Mouse (Mus musculus) kidney, postnatal 10 days (tissue): Measurements from ENCODE around the gene H2afy.
A peak's percentile ranks its signal among the peaks of the same experiment; 100 is the strongest.
"Not testable (repeated sequence)": the region's sequence is repeated elsewhere in the genome, so short reads cannot be mapped to it uniquely, and the experiment has no call there.

Experiments
- DNase-seq: peaks from one replicate; pipeline ENCODE4 v3.0.0; 2021; ENCODE audit warnings: mixed read lengths

The H2afy gene

DNA sequence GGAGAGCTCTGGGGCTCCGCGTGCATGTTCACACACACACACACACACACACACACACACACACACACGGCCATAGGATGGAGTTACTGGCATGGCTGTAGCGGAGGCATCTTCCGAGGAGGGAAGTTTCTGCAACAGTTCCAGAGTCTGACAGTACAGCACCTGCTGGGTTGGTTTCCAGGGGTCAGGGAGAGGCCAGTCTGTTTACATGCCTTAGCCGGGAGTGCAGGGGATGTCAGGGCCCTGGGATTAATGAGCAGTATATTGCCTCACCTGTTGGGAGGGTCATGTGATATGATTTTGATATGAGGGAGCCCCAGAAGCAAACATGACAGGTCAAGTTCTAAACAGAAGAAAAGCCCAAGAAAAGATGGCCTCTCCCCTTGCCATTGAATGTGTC, 66.5 kb downstream of the H2afy start:
- no peak for DNase-seq

DNA sequence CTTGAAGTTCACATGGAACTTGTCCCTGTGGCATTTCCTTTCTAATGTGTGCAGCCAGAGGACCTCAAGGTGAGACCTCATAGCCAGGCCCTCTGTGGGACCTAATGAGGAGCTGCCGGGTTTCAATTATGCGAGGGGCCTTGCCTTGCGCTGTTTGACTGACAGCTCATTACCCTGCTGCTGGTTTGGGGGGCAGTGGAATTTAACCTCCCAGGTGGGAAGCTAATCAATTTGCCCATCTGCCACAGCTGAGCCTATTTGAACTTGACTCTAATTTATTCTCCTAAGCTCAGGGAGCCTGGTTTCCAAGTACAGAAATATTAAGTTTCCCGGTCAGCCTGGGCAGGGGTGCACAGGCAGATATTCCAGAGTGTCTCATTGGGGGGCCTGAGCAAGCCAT, 67.6 kb downstream of the H2afy start:
- DNase-seq = no peak

DNA sequence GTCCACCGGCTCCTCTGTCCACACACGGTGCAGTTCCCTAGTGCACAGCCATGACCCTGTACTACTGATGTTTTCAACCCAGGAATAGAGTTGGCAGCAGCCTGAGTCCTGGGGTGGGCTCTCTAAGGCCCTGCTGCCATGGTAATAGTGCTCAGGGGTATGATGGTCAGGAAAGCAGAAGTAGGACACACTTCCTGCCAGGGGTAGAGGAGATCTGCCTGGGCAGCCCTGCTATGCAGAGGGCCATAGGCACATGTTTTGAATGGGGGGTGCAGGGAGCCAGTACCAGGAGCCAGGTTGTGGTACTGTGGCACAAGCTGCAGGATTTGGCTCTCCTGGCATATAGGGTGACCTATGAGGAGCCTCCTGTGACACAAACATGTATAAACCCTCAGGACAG, 69.3 kb downstream of the H2afy start:
- no peak for DNase-seq

- DNase-seq = peak; percentile 72
Observed at GRCm38 (mm10) chr13:56066152-56066551, 70.0 kb downstream of the H2afy start.

DNA sequence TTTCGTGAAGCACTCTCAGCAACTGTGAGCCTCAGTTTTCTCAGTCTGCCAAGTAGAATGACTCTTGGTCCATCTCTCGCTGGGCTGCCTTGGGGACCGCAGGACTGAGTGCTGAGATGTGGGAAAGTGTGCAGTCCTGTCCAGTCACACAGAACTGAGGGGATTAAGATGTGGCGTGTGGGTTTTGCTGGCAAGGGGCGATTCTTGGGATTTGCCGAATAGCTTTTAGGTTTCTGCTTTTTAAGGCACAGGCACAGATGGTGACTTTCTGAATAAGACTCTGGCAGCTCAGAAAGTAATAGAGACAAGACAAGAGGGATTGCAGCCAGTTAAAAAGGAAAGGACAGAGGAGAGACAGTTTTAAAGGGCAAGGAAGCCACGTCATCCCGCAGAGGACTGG, 78.4 kb downstream of the H2afy start:
- no peak for DNase-seq

DNA sequence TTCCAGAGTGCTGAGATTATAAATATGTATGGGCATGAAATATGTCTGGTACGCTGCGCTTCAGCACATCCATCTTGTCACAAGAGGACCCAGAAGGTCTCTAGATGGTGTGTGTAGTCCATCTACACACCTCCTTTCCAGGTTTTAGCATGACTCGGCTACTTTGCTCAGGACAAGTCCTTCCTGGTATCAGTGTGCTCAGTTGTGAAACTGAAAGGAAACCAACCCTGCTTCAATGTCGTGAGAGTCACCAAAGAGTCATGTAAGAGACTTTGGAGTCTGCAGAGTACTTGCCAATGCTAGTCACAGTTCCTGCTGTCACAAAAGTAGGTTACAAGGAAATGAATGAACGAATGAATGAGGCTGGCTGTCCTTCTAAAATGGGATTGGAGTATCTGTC, 80.4 kb downstream of the H2afy start:
- DNase-seq = no peak

GRCm38 (mm10) chr13:56054089-56054488, 82.1 kb downstream of the H2afy start:
- DNase-seq = no peak

- DNase-seq = no peak
Observed at GRCm38 (mm10) chr13:56052781-56053180, 83.4 kb downstream of the H2afy start.

DNA sequence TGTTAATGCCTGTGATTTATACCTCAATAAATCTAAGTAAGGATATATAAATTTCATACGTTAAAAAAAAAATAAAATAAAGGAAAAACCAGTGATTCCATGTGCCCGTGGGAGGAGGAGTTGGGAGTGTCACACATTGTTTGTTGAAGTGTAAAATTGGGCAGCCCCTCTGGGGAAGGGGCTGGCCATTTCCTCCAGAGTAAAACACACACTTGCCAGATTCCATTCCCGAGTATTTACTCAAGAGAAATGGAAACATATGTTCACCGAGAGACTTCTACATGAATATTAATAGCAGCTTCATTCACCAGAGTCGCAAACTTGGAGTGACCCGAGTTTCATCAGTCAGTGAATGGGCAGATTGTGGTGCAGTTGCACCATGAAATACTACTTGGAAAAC, 85.9 kb downstream of the H2afy start:
- DNase-seq = no peak

GRCm38 (mm10) chr13:56042221-56042620, 93.9 kb downstream of the H2afy start:
- no peak for DNase-seq

DNA sequence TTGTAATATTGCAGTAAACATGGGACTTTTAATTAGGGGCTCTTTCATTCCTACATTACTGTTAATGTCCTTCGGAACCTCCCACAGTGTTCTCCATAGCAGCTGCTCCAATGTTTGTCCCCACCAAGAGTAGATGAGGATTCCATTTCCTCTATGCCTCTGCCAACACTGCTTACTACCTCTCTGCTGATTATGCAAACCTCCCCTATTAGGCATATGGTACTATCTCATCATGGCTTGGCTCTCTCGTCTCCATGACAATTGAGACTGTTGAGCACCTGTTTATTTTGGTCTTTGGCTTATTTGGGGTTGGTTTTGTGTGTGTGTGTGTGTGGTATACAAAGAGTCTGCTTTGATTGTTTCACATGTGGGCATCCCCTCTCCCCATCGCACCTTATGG, 95.5 kb downstream of the H2afy start:
- DNase-seq = no peak

- DNase-seq = no peak
Observed at GRCm38 (mm10) chr13:56039610-56040371, 96.4 kb downstream of the H2afy start.

- no peak for DNase-seq
Observed at GRCm38 (mm10) chr13:56029006-56029405, 107.2 kb downstream of the H2afy start.

DNA sequence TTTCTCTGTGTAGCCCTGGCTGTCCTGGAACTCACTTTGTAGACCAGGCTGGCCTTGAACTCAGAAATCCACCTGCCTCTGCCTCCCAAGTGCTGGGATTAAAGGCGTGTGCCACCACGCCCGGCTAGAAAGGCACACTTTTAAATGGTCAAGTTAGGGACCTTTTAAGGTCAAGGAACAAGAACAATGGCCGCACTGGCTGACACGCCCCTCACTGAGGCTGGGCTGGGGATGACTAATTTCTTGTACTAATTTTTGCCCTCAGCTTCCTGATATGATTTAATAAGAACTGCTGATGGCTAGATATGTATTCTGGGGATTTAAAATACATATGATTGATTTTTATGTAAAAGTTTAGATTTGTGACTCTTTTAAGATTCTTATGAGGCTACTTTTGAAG, 108.2 kb downstream of the H2afy start:
- not testable (repeated sequence) for DNase-seq

GRCm38 (mm10) chr13:56026623-56027022, 109.5 kb downstream of the H2afy start:
- DNase-seq = no peak

- no peak for DNase-seq
Observed at GRCm38 (mm10) chr13:56026026-56026425, 110.1 kb downstream of the H2afy start.

GRCm38 (mm10) chr13:56025027-56025410, 111.1 kb downstream of the H2afy start:
- no peak for DNase-seq

GRCm38 (mm10) chr13:56024410-56025026, 111.6 kb downstream of the H2afy start:
- no peak for DNase-seq
